Mouse (Mus musculus) embryonic facial prominence, embryonic 10.5 days (tissue): ENCODE results near the gene Intu. TPM values are rescaled to one million over a fixed set of nuclear protein-coding genes. Genes with fewer than 3 reads are reported as not detected.

ENCODE experiments used
- DNase-seq: peaks from one replicate; pipeline ENCODE4 v3.0.0-alpha.2; 2017; ENCODE audit warnings: low spot score
- H3K27ac ChIP-seq: fragments of 300-500 bp; sonication (generic); replicated peaks from 2 replicates; pipeline ENCODE4 v1.5.1; 2016; ENCODE audit warnings: mild to moderate bottlenecking
- H3K27me3 ChIP-seq: fragments of 300-500 bp; sonication (generic); replicated peaks from 2 replicates; pipeline ENCODE4 v1.6.1; 2016; ENCODE audit warnings: low read depth, mild to moderate bottlenecking; ENCODE audit not compliant: poor library complexity, severe bottlenecking
- H3K36me3 ChIP-seq: fragments of 300-500 bp; sonication (generic); replicated peaks from 2 replicates; pipeline ENCODE4 v1.6.1; 2016; ENCODE audit warnings: mild to moderate bottlenecking, moderate library complexity
- H3K4me1 ChIP-seq: fragments of 300-500 bp; sonication (generic); 2 replicates; pipeline ENCODE4 v1.6.1; 2016
- H3K4me3 ChIP-seq: fragments of 300-500 bp; sonication (generic); 2 replicates; pipeline ENCODE4 v1.5.1; 2016; ENCODE audit warnings: mild to moderate bottlenecking, moderate library complexity
- H3K9me3 ChIP-seq: fragments of 300-500 bp; sonication (generic); 2 replicates; pipeline ENCODE4 v1.6.1; 2016; ENCODE audit warnings: mild to moderate bottlenecking
- WGBS: fragments of 180-500 bp; shearing (Covaris S2); methylation state at CpG from one replicate; pipeline ENCODE4 v1.1.7; 2016; 5-methylcytosine and 5-hydroxymethylcytosine counted together
- polyA plus RNA-seq: library from polyadenylated mRNA; unstranded; fragments of >200 nt; fragmentation: Nextera tagmentation; extraction: Ambion mirVana; gene quantifications from 2 replicates; pipeline ENCODE4 v1.2.1, GENCODE M21; 2016

Intu gene
- polyA plus RNA-seq, 1 experiment from 2014 or later: 6.0 TPM

- peak overlapping the region; percentile 75 for H3K4me3 ChIP-seq
- H3K27ac ChIP-seq: no peak overlapping the region
- H3K36me3 ChIP-seq: no peaks in the 10 kb centered on the region
- no peaks in the 10 kb centered on the region; the same call in 1 of the 2 replicates for H3K9me3 ChIP-seq
- DNase-seq: no peak
- 15% methylated on average over 7 of the region's 7 CpGs for WGBS
- H3K27me3 ChIP-seq: peaks cover 80% of the 10 kb centered on the region
- H3K4me1 ChIP-seq: peaks cover 21% of the 10 kb centered on the region
Measured at GRCm38 (mm10) chr3:40530845-40531244, 241 bp upstream of the Intu start.

- peak overlapping the region; percentile 75 for H3K4me3 ChIP-seq
- peaks cover 21% of the 10 kb centered on the region for H3K4me1 ChIP-seq
- peak; percentile 20 for DNase-seq
- peaks cover 72% of the 10 kb centered on the region for H3K27me3 ChIP-seq
- no peak overlapping the region for H3K27ac ChIP-seq
- WGBS: 5% methylated on average over 11 of the region's 11 CpGs
- no peaks in the 10 kb centered on the region; the same call in 1 of the 2 replicates for H3K9me3 ChIP-seq
- H3K36me3 ChIP-seq: no peaks in the 10 kb centered on the region
Measured at GRCm38 (mm10) chr3:40532256-40532655, 1.2 kb downstream of the Intu start.

- Histone ChIP-seq H3K27ac (no peak overlapping the region), H3K27me3 (peaks cover 53% of the 10 kb centered on the region)
Measured at GRCm38 (mm10) chr3:40534141-40534540, 3.1 kb downstream of the Intu start.

GRCm38 (mm10) chr3:40540567-40541554, 9.8 kb downstream of the Intu start:
- Histone ChIP-seq H3K4me3 (peak overlapping the region; percentile 68), H3K27me3 (no peaks in the 10 kb centered on the region), H3K27ac (peak overlapping the region; percentile 82), H3K4me1 (peaks cover 4% of the 10 kb centered on the region; the same call in 1 of the 2 replicates), H3K9me3 (no peaks in the 10 kb centered on the region), H3K36me3 (no peaks in the 10 kb centered on the region)
- DNase-seq: peak; percentile 96
- 4% methylated on average over 45 of the region's 45 CpGs for WGBS

More at GRCm38 (mm10) chr3:40534141-40534540, 3.1 kb downstream of the Intu start:
- Histone ChIP-seq H3K4me3 (no peak overlapping the region), H3K36me3 (no peaks in the 10 kb centered on the region), H3K9me3 (no peaks in the 10 kb centered on the region; the same call in 1 of the 2 replicates), H3K4me1 (peaks cover 21% of the 10 kb centered on the region)
- DNase-seq: no peak
- WGBS: 73% methylated on average over 4 of the region's 4 CpGs

GRCm38 (mm10) chr3:40546621-40547020, 15.5 kb downstream of the Intu start:
- no peaks in the 10 kb centered on the region for H3K4me1 ChIP-seq
- peaks cover 6% of the 10 kb centered on the region for H3K36me3 ChIP-seq
- no peak for DNase-seq
- H3K27ac ChIP-seq: no peak overlapping the region
- 77% methylated on average over 4 of the region's 4 CpGs for WGBS
- H3K27me3 ChIP-seq: no peaks in the 10 kb centered on the region
- no peaks in the 10 kb centered on the region for H3K9me3 ChIP-seq
- no peak overlapping the region for H3K4me3 ChIP-seq

GRCm38 (mm10) chr3:40652941-40653352, 121.9 kb downstream of the Intu start:
- Histone ChIP-seq H3K27me3 (no peaks in the 10 kb centered on the region), H3K4me1 (no peaks in the 10 kb centered on the region), H3K36me3 (peaks cover 25% of the 10 kb centered on the region), H3K27ac (no peak overlapping the region), H3K4me3 (no peak overlapping the region), H3K9me3 (no peaks in the 10 kb centered on the region)
- WGBS: 72% methylated on average over 10 of the region's 10 CpGs
- no peak for DNase-seq

- no peak for DNase-seq
- Histone ChIP-seq H3K27ac (no peak overlapping the region), H3K36me3 (peaks cover 32% of the 10 kb centered on the region), H3K4me1 (no peaks in the 10 kb centered on the region), H3K27me3 (no peaks in the 10 kb centered on the region), H3K4me3 (no peak overlapping the region), H3K9me3 (no peaks in the 10 kb centered on the region)
- 93% methylated on average over 16 of the region's 16 CpGs for WGBS
Measured at GRCm38 (mm10) chr3:40653582-40653981, 122.5 kb downstream of the Intu start.

- Histone ChIP-seq H3K4me1 (no peaks in the 10 kb centered on the region), H3K4me3 (no peak overlapping the region), H3K9me3 (no peaks in the 10 kb centered on the region), H3K27ac (no peak overlapping the region), H3K27me3 (no peaks in the 10 kb centered on the region), H3K36me3 (peaks cover 35% of the 10 kb centered on the region)
- no peak for DNase-seq
- 93% methylated on average over 11 of the region's 11 CpGs for WGBS
Measured at GRCm38 (mm10) chr3:40654028-40654427, 122.9 kb downstream of the Intu start.

- peaks cover 35% of the 10 kb centered on the region for H3K36me3 ChIP-seq
- no peak overlapping the region for H3K27ac ChIP-seq
- 93% methylated on average over 11 of the region's 11 CpGs for WGBS
- no peak for DNase-seq
- no peaks in the 10 kb centered on the region for H3K4me1 ChIP-seq
- H3K9me3 ChIP-seq: no peaks in the 10 kb centered on the region
- H3K4me3 ChIP-seq: no peak overlapping the region
- no peaks in the 10 kb centered on the region for H3K27me3 ChIP-seq
Measured at GRCm38 (mm10) chr3:40655571-40655970, 124.5 kb downstream of the Intu start.

GRCm38 (mm10) chr3:40656339-40656738, 125.3 kb downstream of the Intu start:
- DNase-seq: no peak
- Histone ChIP-seq H3K4me3 (no peak overlapping the region), H3K4me1 (no peaks in the 10 kb centered on the region), H3K27me3 (no peaks in the 10 kb centered on the region), H3K9me3 (no peaks in the 10 kb centered on the region), H3K36me3 (peaks cover 35% of the 10 kb centered on the region), H3K27ac (no peak overlapping the region)
- 94% methylated on average over 5 of the region's 5 CpGs for WGBS

- no peaks in the 10 kb centered on the region for H3K9me3 ChIP-seq
- peaks cover 44% of the 10 kb centered on the region for H3K36me3 ChIP-seq
- H3K27me3 ChIP-seq: no peaks in the 10 kb centered on the region
- no peaks in the 10 kb centered on the region for H3K4me1 ChIP-seq
- DNase-seq: no peak
- H3K27ac ChIP-seq: no peak overlapping the region
- H3K4me3 ChIP-seq: no peak overlapping the region
- WGBS: 94% methylated on average over 2 of the region's 2 CpGs
Measured at GRCm38 (mm10) chr3:40660231-40660630, 129.1 kb downstream of the Intu start.

GRCm38 (mm10) chr3:40666109-40666508, 135.0 kb downstream of the Intu start:
- Histone ChIP-seq H3K9me3 (no peaks in the 10 kb centered on the region), H3K36me3 (peaks cover 46% of the 10 kb centered on the region), H3K27ac (no peak overlapping the region), H3K4me1 (no peaks in the 10 kb centered on the region), H3K27me3 (no peaks in the 10 kb centered on the region), H3K4me3 (no peak overlapping the region)
- 91% methylated on average over 4 of the region's 4 CpGs for WGBS
- no peak for DNase-seq
